Mouse (Mus musculus): Measurements from ENCODE around the gene Tle4.

The Tle4 gene

DNA sequence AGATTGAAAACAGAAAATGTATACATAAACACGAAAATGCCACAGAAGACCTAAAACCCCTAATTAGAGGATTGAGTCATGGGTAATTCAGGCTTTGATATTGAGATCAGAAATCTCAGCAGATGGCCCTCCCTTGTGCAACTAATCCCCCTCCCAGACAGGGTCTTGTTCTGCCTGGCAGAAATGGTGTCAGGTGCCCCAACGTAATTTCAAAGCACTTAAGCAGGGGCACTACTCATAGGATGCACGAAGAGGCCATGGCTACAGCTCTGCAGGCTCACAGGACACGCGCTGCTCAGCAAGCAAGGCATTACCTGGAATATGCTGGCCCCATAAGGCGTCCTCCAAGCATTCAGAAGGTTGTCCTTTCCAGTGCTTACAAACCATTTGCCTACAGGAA, 146.5 kb downstream of the Tle4 start:
- no peak for DNase-seq

DNA sequence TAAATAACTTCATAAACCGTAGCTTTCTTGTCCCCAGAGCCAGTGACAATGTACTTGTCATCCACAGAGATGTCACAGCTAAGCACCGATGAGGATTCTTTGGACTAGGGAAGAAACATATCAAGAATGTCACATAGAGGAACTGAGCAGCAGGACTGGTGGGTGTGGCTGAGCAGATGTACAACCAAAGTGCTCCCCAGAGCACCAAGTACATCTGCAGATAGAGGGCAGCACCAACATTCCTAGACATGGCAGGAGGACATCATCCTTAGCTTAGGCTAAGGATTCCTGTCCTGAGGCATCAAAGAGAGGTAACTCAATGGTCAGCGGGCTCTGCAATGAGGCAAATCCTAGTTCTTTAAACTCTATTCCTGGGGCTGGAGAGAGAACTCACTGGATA, 148.1 kb downstream of the Tle4 start:
- DNase-seq, result no peak

DNA sequence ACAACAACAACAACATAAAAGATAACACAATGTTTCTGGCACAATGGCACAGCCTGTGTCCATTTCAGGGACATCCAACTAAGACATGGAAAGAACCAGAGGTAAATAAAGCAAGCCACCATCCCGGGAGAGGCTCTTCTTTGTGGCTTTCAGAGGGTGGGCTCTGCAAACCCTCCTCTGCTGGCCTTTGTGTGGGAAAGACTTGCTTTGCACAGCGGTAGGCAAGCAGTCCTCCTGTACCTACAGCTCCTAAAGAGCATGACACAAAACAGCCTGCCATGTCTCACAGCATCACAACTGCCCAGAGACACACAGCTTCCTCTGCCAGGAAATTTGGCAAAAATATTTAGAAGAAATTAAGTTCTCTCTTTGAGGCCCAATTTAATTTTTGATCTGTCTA, 149.3 kb downstream of the Tle4 start:
- no peak for DNase-seq

DNA sequence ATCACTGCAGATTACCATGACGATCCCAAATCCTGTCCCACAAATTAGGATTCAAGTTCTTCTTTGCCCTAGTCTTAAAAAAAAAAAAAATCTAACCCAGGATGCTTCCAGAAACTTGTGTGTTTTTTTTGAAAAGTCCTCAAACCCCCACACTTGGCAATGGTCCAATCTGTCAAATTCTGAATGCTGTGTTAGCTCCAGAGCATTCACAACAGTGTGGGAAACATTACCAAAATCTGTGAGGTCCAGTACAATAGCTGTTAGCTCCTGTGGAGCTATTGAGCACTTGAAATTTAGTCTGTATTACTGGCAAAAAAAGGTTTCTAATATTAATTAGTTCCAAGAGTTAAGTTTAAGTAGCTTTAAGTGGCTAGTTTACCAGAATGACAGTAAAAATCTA, 150.4 kb downstream of the Tle4 start:
- DNase-seq, result no peak

DNA sequence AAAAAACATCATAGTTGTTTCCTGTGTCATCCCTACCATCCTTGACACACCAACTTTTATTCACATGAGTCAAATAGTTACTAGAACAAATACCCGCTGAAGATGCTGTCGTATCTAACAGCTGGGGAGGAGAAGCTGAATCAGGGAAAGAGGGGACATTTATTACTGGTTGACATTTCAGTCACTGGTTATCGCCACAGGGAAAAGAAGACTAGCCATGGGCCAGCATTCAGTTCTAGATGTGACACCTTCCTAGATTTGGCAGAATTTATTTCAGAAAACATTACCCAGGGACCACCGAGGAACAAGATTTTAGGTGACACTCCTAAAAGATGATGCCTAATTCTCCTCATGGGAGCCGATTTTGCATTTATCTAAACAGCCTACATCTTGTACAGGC, 156.0 kb downstream of the Tle4 start:
- DNase-seq, result no peak

DNA sequence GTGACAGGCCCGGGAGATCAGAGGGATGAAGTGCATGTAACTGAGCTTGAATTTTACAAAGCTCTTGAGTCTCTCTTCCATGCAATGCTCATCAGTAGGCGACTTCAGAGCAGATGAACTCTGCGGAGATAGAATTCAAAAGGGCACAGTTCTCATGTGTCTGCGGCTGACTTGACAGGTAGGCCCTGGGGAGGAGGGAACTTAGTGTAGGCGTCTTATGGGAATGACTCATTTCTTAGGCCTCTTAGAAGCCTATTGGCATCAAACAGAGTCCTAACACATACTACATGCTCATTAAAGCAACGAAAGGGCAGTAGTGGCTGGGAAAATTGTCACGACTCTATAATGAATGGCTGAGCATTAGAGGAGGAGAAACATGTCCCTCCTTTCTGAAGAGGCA, 160.6 kb downstream of the Tle4 start:
- DNase-seq, result no peak

DNA sequence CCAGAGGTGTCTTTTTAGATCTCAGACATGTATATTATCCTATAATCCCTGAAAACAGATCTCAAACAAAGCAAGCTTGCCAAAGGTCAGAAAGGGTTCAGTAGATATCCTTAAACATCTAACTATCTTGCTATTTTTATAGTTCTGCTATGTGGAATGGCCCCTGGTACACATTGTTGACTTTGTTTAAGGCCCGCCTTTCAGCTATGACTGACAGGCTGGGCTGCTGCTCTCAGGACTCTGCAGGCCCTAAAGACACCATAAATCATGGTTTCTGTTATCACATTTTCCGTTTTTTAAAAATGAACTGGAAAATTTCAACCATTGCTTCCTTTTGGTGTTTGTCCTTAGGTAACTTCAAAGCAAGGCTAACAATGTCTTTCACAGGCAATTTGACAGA, 161.3 kb downstream of the Tle4 start:
- no peak for DNase-seq

DNA sequence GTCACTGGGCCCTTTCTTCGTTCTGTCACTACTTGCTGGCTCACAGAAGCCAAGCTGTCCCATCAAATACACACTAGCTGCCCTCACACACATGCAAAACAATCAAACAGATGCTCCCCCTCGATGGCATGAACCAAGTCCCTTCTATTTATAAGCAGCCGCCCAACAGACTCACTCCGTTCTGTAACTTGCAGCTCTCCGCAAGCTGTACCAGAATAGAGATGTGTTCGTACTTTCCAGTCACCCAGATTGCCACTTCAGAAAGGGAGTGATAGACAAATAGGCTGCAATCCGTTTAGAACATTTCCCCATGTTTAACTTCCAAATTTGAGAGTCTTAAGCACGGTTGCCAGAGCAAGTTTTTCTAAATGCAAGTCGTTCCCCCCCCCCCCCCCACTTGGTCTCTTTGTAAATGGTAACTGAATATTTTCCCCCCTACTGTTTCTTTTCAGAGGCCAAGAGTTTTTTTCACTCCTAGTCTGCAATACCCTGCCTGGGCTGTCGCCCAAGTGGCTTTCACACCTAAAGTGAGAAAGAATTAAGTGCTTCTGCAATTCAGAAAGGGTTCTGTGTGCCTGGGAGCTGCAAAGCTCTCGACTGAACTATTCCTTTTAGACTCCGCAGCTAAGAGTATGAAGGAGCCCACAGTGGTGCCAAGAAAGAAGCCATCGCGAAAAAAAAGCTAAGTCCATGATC, 162.0 kb downstream of the Tle4 start:
- no peak for DNase-seq

DNA sequence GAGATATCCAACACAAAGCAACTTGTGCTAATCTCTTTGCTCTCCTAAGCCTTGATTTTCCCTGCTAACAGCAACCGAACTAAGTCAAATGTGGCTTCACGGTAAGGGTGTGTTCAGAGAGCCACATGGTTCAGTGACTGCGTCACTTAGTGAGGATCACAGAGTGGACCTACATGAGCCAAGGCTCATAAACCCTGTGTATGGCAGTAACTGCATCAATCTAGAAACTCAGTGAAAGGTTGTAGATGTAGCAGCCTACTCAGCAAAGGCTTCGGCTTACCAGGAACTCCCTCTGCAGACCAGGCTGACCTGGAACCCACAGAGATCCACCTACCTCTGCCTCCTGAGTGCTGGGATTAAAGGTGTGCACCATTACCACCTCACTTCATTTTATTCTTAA, 164.0 kb downstream of the Tle4 start:
- DNase-seq, result no peak

DNA sequence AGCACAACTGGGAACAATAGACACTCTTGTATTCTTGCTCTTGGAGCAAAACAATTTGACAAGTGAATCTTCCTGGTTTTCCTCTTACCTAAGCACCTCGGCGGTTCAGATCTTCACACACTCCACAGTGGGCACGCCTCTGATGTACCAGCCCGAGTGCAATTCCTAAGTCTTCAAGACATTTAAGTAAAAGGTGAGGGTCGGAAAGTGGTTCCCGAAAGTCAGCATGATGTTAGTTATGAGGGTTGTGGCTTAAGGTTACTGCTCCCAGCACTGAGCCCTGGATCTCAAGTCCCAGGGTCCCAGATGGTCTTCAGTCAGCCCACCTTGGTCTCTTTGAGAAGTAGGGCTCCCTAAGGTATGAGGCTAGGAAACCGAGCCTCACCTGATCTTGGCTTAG, 165.4 kb downstream of the Tle4 start:
- no peak for DNase-seq

DNA sequence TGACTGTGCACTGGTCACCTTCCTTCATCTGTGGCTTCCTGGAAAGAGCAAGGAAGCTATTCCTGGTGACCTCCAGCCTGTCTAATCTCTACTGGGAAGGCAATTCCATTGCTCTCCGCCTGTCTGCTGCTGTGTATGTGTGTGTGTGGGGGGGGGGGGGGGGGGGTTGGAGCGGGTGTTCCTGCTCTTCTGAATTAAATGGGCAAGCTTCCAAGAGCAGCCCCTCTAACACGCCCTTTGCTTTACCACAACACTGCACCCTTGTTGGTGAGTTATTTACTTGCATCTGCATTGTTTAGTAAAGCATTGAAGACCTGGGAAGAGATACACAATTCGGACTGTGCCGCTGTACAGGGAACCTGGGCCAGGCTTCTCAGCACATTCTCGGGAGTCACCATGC, 170.9 kb downstream of the Tle4 start:
- no peak for DNase-seq

DNA sequence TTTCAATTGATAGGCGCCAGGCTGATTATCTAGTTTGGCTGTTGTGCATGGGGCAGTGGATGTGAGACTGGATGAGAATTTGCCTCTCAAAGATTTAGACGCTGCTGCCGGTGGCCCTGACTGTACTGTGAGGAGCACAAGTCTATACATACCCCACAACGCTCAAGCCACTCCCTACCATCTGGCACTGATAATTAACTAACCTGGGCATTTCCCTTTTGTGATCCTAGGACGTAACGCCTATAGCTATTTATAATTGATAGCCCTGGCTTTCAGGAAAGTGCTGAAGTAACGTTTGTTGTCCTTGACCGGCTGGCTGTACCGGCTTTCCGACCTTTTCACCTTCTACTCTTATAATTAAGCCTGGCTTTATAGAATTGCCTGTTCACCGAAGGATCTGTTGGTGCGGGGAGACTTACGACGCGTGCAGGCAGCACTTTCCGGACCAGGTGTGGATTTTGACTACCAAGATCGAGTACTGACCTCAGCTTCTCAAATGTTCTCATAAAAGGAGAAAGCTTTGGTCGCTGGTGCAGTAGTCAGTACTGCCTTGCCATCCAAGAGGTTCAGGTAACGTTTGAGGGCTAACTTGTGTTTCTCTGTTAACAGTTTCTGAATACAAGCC, 171.5 kb downstream of the Tle4 start:
- no peak for DNase-seq

DNA sequence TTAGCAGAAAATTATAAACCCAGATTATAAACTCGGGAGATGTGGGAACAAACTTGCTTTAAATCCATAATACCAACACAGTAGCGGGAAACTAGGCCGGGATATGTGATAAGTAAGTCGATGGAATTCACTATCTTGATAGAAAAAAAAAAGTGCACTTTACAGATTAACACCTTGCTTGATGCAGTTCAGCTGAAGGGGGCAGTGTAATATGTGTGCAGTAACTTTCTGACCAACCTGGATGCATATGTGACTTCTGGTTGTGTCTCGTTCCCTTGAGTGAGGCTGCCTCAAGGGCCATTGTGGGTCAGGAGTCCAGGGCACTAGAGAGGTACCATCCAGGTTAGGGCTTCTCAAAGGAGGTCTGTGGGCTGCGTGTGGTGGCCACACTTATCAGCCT, 172.7 kb downstream of the Tle4 start:
- no peak for DNase-seq

DNA sequence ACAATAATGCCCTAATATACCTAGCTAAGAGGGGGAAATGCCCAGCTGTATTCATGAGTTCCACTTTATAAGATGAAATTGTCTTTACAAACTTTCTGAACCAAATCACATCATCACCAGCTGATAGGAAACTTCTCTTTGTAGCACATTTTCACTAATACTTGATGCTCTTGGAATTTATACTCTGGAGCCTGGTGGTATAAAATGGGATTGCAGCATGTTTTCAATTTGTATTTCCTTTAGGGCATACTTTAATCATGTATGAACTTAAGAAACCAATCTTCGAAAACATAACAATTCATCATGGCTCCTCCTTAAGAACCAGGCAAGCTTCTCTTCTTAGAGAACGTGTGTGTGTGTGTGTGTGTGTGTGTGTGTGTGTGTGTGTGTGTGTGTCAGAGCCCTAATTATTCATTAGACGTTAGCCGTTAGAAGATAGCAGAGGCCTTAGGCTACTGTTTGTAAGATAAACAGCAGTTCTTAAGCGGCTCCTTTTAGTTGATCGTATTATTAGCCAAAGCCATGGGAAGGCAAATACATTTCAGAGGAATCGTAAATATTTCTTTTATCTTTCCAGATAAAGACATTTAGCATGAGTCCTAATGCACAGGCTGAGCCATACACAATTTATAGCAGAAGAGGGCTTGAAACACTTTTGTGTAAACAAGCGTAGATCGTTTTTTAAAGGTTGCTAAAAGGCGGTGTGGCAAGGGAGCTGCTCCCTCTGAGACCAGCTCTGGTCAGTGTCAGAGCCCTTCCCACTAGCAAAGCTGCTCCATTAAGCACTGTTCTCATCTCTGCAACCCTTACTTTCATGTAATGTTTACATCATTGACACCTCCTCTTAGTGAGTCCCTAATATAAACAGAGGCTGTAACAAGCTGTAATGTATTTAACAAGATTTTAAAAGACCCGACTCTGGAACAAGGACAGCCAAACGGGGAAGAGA, 173.6 kb downstream of the Tle4 start:
- no peak for DNase-seq

DNA sequence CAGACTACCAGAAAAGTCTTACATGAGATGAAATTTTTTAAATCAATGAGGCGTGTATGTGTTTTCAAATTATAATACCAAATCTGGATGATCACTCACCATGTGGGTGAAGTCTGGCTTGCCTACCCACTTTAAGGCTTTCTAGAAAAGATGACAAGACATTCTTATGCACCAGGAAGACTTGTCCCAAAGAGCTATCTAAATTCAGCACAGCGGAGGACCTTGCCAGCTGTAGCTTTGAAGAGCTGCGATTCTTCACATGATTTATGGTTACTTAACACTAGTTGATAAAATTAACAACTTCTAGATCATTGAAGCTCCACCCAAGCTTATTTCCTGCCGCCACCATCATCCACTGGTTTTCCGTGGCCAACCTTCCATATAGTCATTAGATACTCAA, 176.2 kb downstream of the Tle4 start:
- DNase-seq, result no peak

DNA sequence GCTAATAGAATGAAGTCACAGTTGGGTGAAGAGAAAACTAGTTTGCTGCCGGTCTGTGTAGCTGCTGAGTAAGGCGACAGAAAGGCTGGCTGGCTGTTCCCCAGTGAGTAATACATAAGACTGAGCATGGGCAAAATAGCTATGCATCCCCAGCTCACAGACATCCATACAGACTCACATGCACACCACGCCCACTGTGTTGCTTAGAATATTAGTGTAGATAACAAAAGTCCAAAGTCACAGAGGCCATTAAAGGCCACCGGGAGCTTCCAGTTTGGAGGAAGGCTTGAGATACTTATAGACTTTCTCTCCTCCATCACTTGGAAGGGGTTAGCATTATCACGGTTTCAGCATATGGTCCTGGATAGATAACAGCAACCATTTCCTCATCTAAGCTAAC, 178.0 kb downstream of the Tle4 start:
- DNase-seq, result no peak

DNA sequence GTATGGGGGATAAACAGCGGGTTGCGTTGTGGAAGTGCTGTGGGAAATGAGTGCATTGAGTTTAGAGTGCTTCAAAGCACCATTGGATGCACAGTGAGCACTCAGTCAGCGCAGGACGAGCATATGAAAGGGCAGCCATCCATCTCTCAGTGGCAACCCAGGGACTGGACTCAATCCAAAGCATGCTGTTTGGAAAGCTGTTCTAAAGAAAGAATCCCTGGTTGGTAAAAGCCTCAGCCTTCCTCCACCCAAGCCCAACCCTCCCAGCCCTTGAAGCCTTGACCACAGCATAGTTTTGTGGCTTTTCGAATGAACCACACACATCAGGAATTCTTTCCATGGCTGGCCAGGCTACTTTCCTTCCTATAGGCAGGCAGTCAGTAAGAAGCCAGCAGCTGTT, 181.0 kb downstream of the Tle4 start:
- peak; percentile 76 for DNase-seq

DNA sequence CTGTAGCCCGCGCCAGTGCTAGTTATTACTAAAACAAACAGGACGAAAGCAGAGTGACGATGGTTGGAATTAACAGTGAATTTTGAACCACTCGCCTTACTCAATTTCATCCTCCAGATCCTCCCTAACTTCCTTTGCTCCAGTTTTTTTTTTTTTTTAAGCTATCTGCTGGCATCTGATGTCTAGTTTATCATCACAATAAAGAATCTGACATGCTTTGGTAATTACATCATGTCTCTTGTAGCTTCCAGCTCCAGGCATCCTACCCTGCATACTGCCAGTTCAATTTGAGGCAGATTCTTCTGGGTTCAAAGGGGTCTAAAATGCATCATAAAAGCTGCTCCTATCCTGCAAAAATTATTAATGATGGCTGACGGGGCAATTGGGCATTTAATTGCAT, 181.9 kb downstream of the Tle4 start:
- no peak for DNase-seq

DNA sequence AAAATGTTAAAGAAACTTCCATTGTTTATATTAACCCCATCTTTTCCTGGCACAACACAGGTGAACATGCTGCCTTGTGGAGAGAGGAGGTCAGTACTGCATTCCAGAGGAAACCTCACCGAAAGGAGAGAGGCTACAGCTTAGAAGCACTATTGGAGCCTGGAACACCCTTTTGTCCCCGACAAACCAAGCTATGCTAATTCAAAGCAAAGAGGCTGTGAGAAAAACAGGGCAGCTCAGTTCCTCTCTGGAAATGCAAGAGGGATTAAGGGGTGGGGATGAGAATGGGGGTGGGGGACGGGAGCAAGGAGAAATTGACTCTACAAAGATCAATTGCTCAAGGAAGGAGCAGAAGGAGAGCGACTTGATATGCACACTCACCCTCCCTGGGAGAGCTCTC, 182.9 kb downstream of the Tle4 start:
- DNase-seq, result no peak

DNA sequence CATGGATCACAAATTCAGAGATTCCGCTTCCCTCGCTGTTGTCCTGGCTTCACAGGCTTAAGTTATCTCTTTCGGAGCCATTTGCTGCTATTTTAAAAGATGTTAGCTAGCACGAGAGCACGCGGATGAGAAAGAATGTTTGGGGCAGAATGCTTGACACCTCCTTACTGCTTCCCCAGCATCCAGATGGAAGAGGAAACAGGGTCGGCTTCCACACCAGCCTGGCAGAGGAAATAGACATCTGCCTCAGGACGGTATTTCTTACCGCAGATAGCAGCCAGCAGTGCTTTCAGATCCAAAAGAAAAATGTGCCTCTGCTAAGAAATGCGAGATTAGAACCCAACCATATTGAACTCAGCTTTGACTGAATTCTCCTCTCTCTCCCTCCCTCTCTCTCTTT, 191.2 kb downstream of the Tle4 start:
- no peak for DNase-seq
